Mouse (Mus musculus) fibroblast of lung, adult 2 months (primary cell): ENCODE data around the gene Terf2ip.

ENCODE experiments used
- DNase-seq: peaks from one replicate; pipeline ENCODE4 v3.0.0-alpha.2; 2011; ENCODE audit warnings: low read depth

Gene Terf2ip

DNA sequence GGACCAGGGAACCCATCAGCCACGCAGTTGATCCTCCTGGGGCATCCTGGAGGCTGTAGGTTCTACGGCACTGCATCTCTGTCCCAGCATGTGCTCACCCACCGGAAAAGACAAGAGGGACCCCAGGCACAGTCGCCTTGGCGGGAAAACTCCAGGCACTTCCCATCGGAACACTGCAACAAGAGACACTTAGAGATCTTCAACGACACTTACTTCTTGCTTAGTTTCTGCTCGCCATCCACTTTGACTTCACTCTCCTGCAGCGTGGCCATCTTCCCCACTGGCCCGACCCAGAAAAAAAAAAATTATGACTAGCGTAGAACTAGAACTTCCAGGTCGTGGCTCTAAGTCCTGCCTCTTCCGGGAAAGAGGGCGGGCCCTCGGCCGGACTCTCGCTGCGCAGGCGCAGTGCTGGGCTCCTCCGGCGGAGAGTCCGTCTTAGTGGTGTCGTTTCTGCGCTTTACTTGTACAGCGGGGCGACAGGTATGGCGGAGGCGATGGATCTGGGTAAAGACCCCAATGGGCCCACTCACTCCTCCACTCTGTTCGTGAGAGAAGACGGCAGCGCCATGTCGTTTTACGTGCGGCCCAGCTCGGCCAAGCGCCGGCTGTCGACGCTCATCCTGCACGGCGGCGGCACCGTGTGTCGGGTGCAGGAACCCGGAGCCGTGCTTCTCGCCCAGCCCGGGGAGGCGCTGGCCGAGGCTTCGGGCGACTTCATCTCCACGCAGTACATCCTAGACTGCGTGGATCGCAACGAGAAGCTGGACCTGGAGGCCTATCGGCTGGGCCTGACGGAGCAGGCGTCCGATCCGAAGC lies at the start of gene Terf2ip, which contains the start of gene Kars:
Gene Terf2ip (plus strand): TSS at position 402 of the 819 bp plus-strand sequence.
Gene Kars (minus strand): TSS at position 327 of the 819 bp plus-strand sequence.
- DNase-seq: peak; percentile 88

DNA sequence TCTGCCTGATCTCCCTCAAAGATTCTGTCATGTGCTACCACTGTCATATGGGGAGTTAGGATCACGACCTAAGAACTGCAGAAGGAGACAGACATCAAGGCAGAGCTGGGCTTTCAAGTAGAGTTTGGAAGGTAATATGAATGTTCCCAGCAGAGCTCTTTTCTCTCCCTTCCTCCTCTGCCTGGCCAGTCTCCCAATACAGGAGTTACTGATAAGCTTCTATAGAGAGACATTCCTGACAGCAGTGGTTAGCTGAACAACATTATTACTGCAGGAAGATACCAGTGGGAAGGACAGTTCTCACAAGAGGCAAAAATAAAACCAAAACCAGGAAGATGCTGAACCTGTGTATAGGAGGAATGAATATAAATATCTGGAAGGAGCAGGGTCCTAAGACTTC lies 48.6 kb upstream of the Terf2ip start:
- no peak for DNase-seq

GRCm38 (mm10) chr8:111963091-111963490 lies 48.1 kb upstream of the Terf2ip start:
- no peak for DNase-seq

GRCm38 (mm10) chr8:111963546-111963945 lies 47.7 kb upstream of the Terf2ip start:
- DNase-seq: no peak

DNA sequence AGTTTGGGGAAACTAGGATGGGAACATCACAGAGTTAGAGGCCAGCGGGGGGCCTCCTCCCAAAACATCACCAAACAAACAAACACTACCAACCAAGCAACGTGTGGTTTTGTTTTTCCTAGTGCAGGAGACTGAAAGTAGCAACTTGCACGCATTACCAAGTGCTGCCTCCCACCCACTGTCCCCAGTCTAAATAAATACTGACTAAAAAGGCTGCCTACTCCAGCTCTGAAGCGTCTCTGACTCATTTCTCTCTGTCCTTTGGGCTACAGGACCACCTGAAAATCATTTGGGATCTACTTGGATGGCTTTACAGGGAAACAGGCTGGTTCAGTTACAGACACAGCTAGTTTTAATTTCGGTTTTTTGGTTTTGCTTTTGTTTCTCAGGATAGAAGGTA lies 46.8 kb upstream of the Terf2ip start:
- DNase-seq: peak; percentile 11

DNA sequence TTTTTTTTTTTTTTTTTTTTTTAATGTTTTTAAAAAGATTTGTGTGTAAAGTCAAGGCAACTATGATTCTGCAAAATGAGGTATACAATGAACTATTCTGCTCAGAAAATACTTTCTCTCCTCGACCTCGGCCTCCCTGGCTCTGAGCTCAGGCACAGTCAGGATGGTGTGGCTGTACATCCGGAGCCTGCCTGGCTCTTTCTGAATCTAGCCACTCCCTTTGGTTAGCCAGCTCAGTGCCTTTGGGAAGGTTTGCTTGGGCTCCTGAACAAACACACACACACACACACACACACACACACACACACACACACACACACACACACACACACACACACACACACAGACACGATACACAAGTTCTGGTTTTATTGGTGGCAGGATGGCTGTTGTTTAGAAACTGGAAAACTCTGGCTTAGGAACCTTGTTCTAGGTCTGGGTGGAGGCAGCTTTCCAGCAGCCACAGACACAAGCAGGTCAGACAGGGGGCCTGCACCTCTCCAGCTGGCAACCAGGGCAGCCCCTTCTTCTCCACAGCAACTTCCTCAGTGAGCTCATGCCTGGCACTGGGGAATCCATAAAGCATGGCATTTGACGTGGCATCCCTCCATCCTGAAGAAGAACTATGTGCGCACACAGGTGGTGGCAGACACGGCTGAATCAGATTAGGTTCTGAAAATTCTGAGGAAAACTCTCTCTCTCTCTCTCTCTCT lies 46.2 kb upstream of the Terf2ip start:
- DNase-seq: peak; percentile 53

GRCm38 (mm10) chr8:111967246-111967870 lies 43.8 kb upstream of the Terf2ip start:
- DNase-seq: no peak

- DNase-seq: no peak
Observed at GRCm38 (mm10) chr8:111968541-111968940, 42.7 kb upstream of the Terf2ip start.

DNA sequence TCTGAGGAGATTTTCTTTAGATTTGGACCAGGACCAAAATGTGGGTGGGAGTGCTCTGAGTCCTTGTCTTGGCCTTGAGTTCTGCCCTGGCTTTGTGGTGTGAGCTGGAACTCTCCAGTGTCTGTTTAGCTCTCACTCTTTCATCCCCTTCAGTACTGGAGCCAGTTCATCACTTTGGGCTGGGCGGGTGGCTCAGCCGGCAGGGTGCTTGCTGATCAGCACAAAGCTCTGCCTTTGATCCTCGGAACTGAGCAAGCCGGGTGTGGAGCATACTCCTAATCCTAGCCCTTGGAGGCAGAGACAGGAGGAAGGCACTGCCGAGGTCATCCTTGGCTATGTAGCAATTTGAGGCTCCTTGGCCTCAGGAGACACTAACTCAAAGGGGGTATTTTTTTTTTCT lies 42.2 kb upstream of the Terf2ip start:
- DNase-seq: no peak

GRCm38 (mm10) chr8:111974138-111974537 lies 37.1 kb upstream of the Terf2ip start:
- DNase-seq: no peak

DNA sequence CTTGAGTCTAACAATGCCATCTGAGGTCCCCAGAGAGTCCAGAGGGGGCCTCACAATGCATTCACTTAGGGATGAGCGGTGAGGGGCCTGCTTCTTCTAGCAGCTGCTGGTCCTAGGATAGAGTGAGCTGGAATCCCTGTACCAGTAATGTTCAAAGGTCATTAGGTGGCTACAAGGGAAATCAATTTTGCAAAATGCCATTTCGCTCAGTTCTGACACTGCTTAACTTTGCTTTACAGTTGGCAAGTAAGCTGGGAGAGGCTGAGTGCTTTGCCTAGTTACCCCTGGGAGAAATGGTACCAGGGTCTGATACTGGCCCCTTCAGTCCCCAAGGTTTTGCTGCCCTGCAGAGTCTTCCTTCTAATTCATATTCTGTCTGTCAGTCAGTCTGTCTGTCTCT lies 35.5 kb upstream of the Terf2ip start:
- DNase-seq: no peak

DNA sequence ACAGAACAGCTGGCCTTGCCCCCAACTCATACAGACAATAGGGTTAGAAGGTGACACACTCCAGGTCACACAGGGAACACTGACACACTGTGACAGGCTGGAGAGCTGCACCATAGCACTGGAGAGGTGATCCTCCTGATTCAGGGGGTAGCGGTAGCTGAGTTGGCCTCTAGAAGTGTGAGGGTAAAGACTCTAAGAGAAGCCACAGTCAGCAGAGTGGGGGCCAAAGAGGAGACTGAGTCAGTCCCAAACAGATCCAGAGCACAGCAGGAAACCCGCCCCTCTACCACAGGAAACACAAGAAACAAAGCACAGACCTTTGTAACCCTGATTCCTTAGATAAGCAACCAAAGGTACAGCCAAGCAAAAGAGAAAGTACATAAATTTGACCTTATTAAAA lies 34.9 kb upstream of the Terf2ip start:
- DNase-seq: no peak

- DNase-seq: no peak
Observed at GRCm38 (mm10) chr8:111978147-111978546, 33.1 kb upstream of the Terf2ip start.

DNA sequence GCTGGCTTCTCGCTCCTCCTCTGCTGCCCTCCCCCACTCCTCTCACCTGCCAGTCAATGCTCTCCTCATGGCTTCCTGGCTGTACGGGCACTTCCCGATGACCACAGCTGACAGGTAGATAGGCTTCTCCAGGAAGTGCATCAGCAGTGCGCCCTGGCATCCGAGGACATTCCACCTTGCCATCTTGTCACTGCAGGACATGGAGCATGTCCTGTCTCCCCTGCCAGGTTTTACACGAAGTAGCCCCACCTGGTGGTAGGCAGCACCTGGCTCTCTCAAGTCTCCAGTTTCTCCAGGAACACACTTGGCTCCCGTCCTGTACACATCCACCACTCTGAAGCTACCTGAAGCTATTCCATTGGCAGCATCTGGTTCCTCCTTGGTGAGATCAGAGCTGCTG lies 29.1 kb upstream of the Terf2ip start:
- no peak for DNase-seq

DNA sequence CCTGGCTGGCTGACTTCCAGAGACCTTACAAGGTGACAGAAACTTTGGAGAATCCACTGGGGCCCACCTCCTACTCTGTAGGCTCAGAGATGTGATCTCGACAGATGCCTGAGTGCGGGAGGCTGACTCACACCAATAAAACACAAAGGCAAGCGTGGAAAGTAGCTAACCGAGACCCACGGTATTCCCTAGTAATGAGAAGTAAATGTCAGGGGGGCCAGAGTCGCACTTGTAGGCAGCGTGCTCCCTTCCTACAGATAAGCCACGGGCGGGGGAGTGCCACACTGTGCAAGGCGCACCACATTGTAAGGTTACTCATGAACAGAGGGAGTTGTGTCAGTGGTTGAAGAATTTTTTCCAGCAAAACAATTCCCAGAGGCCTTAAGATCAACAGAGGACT lies 26.7 kb upstream of the Terf2ip start:
- DNase-seq: no peak

GRCm38 (mm10) chr8:111989911-111990310 lies 21.3 kb upstream of the Terf2ip start:
- peak; percentile 31 for DNase-seq

GRCm38 (mm10) chr8:111991278-111991677 lies 19.9 kb upstream of the Terf2ip start:
- no peak for DNase-seq

GRCm38 (mm10) chr8:111992013-111992702 lies 19.0 kb upstream of the Terf2ip start, which contains the start of gene Adat1:
Gene Adat1 (minus strand): TSS chr8:111992302.
- peak; percentile 57 for DNase-seq

DNA sequence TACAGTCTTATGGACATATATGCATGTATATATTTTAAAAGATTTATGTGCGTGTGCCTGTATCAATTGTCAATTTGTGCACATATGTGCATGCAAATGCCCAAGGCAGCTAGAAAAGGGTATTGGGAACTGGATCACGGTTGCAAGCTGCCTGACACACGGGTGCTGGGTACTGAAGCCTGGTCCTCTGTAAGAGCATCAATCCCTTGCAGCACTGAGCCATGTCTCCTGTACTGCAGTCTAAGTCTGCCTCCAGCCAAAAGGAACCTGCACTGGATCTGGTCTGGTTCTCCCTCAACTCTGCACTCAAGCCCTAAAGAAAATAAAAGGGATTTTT lies 18.5 kb upstream of the Terf2ip start:
- no peak for DNase-seq

DNA sequence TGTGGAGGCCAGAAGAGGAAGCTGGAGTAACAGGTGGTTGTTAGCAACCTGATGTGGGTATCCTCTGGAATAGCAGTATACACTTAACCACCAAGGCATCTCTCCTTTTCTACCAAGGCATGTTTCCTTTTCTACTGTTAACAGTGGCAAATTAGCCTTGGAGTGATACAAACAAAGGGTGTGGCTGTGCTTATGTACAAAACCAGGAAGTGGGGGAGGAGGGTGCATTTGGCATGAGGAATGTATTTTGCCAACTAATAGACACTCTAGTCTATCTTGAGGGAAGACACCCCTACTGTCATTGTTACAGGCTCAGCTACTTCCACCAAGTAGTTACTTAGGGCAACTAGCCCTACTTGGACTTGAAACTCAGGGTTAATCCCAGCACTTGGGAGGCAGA lies 6.4 kb upstream of the Terf2ip start:
- DNase-seq: no peak

GRCm38 (mm10) chr8:112005601-112006000 lies 5.6 kb upstream of the Terf2ip start:
- no peak for DNase-seq

- DNase-seq: no peak
Observed at GRCm38 (mm10) chr8:112007669-112008068, 3.5 kb upstream of the Terf2ip start.
